Mouse (Mus musculus) cerebellum, adult (tissue): ENCODE results near the gene Tmem234.

Source experiments
- ATAC-seq: cut with Nextera tagmentation; 2 replicates; pipeline ENCODE4 v1.9.2; 2017; ENCODE audit warnings: mild to moderate bottlenecking, moderate library complexity, mixed read lengths; ENCODE audit not compliant: insufficient number of reproducible peaks, low FRiP score, low TSS enrichment

Tmem234 gene

GRCm38 (mm10) chr4:129654770-129655169, 54.3 kb downstream of the Tmem234 start:
- no peak for ATAC-seq

GRCm38 (mm10) chr4:129661584-129661983, 61.1 kb downstream of the Tmem234 start:
- ATAC-seq = no peak

GRCm38 (mm10) chr4:129662255-129662813, 61.9 kb downstream of the Tmem234 start:
- ATAC-seq = no peak

GRCm38 (mm10) chr4:129671491-129672082, 71.1 kb downstream of the Tmem234 start:
- ATAC-seq = peak; percentile 24; the same call in 1 of the 2 replicates

GRCm38 (mm10) chr4:129672083-129672877, 71.8 kb downstream of the Tmem234 start, which contains the start of gene Kpna6:
TSS of gene Kpna6 (minus strand) at chr4:129672767.
- ATAC-seq = peak; percentile 80; the same call in 1 of the 2 replicates

GRCm38 (mm10) chr4:129672878-129673449, 72.5 kb downstream of the Tmem234 start:
- ATAC-seq = no peak
